Mouse (Mus musculus): ENCODE results near the gene Utp4. TPM values are rescaled to one million over a fixed set of nuclear protein-coding genes. Genes with fewer than 3 reads are reported as not detected.

Gene Utp4
- polyA plus RNA-seq, 1 experiment from 2014 or later: 44.6 TPM

DNA sequence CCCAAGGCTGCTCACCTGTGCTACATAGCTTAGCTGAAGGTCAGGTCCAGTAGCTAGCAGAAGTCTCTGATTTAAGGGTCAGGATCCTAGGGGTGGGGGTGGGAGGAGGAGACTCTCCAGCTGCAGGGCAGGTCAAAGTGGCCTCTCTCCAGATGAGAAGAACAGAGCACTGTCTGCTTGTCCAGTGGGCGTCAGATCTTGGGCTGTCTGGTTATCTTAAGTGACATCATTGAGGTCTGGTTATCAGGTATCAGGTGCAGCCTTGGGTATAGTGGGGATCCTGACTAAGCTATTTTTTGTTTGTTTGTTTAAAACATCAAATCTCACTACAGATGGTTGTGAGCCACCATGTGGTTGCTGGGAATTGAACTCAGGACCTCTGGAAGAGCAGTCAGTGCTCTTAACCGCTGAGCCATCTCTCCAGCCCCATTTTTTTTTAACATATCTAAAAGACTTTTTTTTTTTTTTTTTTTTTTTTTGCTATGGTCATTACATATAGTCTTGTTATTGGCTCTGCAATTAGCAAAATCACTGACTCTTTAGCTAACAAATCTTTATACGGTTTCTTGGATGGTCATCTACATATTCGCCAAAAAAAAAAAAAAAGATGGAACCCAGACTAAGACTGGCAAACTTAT, 40.2 kb downstream of the Utp4 start:
- H3K27me3 ChIP-seq (replicated peaks): peaks cover 11% of the 10 kb centered on the region; the same call in 1 of the 2 replicates
- H3K9me3 ChIP-seq: no peaks in the 10 kb centered on the region
- no peak overlapping the region for H3K9ac ChIP-seq
- H3K4me3 ChIP-seq: no peak overlapping the region
- no peak overlapping the region for H3K27ac ChIP-seq
- WGBS: 89% methylated on average over 4 of the region's 4 CpGs
- peaks cover 28% of the 10 kb centered on the region for H3K4me1 ChIP-seq
- no peaks in the 10 kb centered on the region for H3K36me3 ChIP-seq (replicated peaks)
- H3K4me2 ChIP-seq: no peak overlapping the region
- no peak for ATAC-seq (replicated peaks)

DNA sequence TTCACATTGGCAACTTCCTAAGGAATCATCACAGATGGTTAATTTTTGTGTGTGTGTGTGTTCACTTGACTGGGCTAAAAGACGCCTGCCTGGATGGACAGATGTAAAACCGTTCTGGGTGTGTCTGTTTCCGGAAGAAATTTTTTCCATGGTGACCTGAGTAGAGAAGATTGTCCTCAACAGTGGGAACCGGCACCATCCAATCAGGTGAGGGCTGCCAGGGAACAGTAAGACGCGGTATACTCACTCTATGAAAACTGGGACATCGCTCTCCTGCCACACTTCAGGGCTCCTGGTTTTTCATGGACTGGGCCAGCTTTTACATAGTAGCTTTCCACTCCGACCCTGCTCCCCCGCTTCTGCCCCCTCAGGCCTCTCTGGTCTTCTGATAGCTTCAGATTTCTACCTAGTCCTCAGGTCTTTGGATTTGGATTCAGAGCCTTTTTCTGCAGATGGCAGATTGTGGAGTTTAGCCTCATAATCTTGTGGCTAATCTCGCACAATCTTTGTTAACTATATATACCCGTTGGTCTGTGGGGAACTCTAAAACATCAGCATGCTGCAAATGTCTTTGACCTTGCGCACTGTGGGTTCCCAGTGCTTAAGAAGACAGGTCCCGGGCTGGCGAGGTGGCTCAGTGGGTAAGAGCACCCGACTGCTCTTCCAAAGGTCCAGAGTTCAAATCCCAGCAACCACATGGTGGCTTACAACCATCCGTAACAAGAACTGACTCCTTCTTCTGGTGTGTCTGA, 41.0 kb downstream of the Utp4 start:
- peaks cover 11% of the 10 kb centered on the region; the same call in 1 of the 2 replicates for H3K27me3 ChIP-seq (replicated peaks)
- no peak for ATAC-seq (replicated peaks)
- no peaks in the 10 kb centered on the region for H3K9me3 ChIP-seq
- no peaks in the 10 kb centered on the region for H3K36me3 ChIP-seq (replicated peaks)
- H3K4me2 ChIP-seq: no peak overlapping the region
- WGBS: 78% methylated on average over 16 of the region's 16 CpGs
- no peak overlapping the region for H3K27ac ChIP-seq
- H3K4me1 ChIP-seq: peaks cover 28% of the 10 kb centered on the region
- H3K9ac ChIP-seq: no peak overlapping the region
- H3K4me3 ChIP-seq: no peak overlapping the region

DNA sequence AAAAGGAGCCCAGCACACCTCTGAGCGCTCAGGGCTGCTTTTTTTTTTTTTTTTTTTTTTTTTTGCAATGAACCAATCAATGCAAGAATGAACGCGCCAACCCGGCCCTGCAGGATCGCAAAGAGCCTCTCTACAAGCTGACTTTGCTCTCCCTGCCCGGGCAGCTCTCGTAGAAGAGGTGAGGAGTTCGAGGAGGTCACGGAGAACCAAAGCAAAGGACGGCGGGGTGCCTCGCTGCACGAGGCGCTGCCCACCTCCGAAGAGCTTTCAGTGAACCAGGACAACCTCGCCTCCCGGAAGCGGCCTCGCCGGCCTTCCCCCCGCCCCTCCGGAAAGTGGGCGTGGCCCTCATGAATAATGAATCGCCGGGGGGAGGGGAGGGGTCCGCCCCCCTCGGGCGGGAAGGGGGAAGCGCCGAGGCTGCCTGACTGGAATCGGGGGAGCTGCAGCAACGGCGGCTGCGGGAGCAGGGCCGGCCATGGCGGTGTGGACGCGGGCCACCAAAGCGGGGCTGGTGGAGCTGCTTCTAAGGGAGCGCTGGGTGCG, 42.0 kb downstream of the Utp4 start, which contains the start of gene Sntb2:
Gene Sntb2, plus strand, starts transcription at position 427 of the 546 bp plus-strand sequence.
- Histone ChIP-seq H3K9me3 (no peaks in the 10 kb centered on the region), H3K27me3 (replicated peaks) (peaks cover 11% of the 10 kb centered on the region; the same call in 1 of the 2 replicates), H3K4me3 (peak within 1 kb of the TSS; percentile 68), H3K4me2 (peak within 1 kb of the TSS; percentile 86), H3K36me3 (replicated peaks) (no peaks in the 10 kb centered on the region), H3K9ac (peak within 1 kb of the TSS; percentile 71), H3K27ac (peak within 1 kb of the TSS; percentile 85), H3K4me1 (peaks cover 28% of the 10 kb centered on the region)
- WGBS: under 1% methylated on average over 40 of the region's 41 CpGs
- ATAC-seq (replicated peaks): peak; percentile 92

DNA sequence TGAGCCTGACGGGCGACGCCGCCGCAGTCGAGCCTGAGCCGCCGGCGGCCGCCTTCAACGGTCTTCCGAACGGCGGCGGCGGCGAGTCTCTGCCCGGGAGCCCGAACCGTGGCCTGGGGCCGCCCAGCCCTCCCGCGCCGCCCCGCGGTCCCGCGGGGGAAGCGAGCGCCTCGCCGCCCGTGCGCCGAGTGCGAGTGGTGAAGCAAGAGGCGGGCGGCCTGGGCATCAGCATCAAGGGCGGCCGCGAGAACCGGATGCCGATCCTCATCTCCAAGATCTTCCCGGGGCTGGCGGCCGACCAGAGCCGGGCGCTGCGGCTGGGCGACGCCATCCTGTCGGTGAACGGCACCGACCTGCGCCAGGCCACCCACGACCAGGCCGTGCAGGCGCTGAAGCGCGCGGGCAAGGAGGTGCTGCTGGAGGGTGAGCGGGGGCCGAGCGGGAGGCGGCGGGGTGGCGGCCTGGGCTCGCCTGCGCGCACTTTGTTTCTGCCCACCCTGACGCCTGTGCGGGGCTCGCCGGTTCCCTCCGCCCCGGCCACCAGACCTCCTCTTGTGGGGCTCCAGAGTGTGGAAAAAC, 42.6 kb downstream of the Utp4 start:
- peak overlapping the region; percentile 68 for H3K4me3 ChIP-seq
- peaks cover 11% of the 10 kb centered on the region; the same call in 1 of the 2 replicates for H3K27me3 ChIP-seq (replicated peaks)
- peaks cover 28% of the 10 kb centered on the region for H3K4me1 ChIP-seq
- under 1% methylated on average over 67 of the region's 76 CpGs for WGBS
- peak overlapping the region; percentile 85 for H3K27ac ChIP-seq
- no peaks in the 10 kb centered on the region for H3K9me3 ChIP-seq
- peak overlapping the region; percentile 86 for H3K4me2 ChIP-seq
- no peaks in the 10 kb centered on the region for H3K36me3 ChIP-seq (replicated peaks)
- peak overlapping the region; percentile 71 for H3K9ac ChIP-seq
- ATAC-seq (replicated peaks): peak; percentile 81

DNA sequence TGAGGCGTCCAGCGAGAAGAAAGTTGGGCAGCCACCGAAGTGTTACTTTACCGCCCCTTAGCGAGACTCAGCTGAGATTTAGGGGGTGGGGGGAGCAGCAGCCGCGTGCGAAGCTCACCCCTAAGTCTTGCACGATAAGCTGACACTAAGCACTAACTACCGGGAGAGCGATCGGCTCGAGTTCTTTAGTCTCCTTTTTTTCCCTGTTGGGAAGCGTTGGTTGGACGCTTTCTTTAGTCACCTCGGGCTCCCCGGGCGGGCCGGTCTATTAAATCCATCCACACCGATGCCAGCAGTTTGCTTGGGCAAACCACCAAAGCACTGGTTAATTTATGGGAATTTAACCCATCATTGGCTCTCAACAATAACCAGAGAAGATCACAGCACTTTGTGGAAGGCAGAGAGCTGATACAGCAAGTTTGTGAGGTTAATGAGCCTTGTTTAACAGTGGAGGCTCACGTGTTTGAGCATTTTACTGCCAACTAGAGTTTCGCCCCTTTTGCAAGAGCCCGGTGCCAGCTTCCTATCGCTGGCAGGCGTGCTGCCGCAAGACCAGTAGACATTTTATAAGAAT, 43.1 kb downstream of the Utp4 start:
- peak overlapping the region; percentile 68 for H3K4me3 ChIP-seq
- no peak; the same call in 1 of the 2 replicates for ATAC-seq (replicated peaks)
- H3K4me2 ChIP-seq: peak overlapping the region; percentile 86
- H3K36me3 ChIP-seq (replicated peaks): no peaks in the 10 kb centered on the region
- under 1% methylated on average over 26 of the region's 26 CpGs for WGBS
- peaks cover 28% of the 10 kb centered on the region for H3K4me1 ChIP-seq
- H3K9ac ChIP-seq: peak overlapping the region; percentile 71
- no peaks in the 10 kb centered on the region for H3K9me3 ChIP-seq
- H3K27ac ChIP-seq: peak overlapping the region; percentile 85
- H3K27me3 ChIP-seq (replicated peaks): peaks cover 7% of the 10 kb centered on the region; the same call in 1 of the 2 replicates

DNA sequence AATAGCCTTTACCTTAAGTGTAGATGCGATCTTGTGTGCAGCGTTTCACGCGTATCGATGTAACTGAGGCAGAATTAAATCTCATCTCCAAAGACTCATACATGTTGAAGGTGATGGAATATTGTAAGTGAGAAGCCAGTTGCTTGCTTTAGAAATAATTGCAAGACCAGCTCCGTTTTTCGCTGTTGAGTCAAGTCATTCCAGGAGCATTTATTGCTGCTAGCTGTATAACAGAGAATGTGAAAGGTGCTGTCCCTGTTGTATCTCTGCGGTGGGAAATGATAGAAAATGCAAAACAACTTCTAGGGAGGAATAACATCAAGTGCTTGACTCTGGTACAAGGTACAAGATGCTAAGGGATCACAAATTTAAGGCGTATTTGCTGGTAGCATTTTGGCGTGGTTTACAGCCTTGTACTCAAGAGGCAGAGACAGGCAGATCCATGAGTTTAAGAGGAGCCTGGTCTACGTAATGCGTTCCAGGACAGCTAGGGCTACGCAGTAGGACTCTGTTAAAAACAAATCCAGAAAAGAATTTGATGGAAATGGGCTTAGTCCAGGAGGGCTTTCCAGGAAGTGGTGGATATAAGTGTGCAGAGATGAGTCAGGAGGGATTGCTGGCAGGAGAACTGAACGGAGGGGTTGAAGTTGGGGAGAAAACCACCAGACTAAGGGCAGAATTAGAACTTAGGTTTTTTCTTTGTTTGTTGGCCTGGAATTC, 43.8 kb downstream of the Utp4 start:
- whole genome bisulfite sequencing: 40% methylated on average over 14 of the region's 14 CpGs
- H3K9ac ChIP-seq: peak overlapping the region; percentile 71; the same call in 1 of the 2 replicates
- ATAC-seq (replicated peaks): no peak

DNA sequence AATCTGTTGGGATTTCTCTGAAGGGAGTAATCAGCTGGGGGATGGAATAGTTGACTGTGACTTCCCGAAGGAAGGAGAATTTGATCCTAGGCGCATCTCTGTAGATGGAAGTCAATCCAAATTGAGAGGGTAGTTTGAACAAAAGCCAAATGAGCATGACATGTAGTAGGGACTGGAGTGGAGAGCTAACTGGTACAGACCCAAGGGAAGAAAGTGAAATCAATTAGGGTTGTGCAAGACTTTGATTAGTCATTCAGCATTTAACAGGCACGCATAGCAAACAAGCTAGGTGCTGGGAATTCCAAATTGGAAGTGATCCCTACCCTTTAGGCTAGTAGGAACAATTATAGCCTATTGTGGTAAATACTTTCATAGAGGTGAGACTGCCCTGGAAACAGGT, 48.4 kb downstream of the Utp4 start:
- H3K4me2 ChIP-seq: no peak overlapping the region
- H3K9me3 ChIP-seq: no peaks in the 10 kb centered on the region
- H3K9ac ChIP-seq: no peak overlapping the region
- peaks cover 14% of the 10 kb centered on the region for H3K4me1 ChIP-seq
- no peak for ATAC-seq (replicated peaks)
- H3K27me3 ChIP-seq (replicated peaks): no peaks in the 10 kb centered on the region
- no peak overlapping the region for H3K4me3 ChIP-seq
- H3K36me3 ChIP-seq (replicated peaks): no peaks in the 10 kb centered on the region
- no peak overlapping the region for H3K27ac ChIP-seq
- WGBS: 88% methylated on average over 3 of the region's 3 CpGs

More for the DNA sequence above, 43.8 kb downstream of the Utp4 start:
- Histone ChIP-seq H3K27ac (no peak overlapping the region), H3K4me2 (peak overlapping the region; percentile 86), H3K9me3 (no peaks in the 10 kb centered on the region), H3K27me3 (replicated peaks) (0 out of 2 replicates have a peak, but pooled peaks cover 4% of the 10 kb centered on the region), H3K4me3 (peak overlapping the region; percentile 68), H3K36me3 (replicated peaks) (no peaks in the 10 kb centered on the region), H3K4me1 (peaks cover 27% of the 10 kb centered on the region)

DNA sequence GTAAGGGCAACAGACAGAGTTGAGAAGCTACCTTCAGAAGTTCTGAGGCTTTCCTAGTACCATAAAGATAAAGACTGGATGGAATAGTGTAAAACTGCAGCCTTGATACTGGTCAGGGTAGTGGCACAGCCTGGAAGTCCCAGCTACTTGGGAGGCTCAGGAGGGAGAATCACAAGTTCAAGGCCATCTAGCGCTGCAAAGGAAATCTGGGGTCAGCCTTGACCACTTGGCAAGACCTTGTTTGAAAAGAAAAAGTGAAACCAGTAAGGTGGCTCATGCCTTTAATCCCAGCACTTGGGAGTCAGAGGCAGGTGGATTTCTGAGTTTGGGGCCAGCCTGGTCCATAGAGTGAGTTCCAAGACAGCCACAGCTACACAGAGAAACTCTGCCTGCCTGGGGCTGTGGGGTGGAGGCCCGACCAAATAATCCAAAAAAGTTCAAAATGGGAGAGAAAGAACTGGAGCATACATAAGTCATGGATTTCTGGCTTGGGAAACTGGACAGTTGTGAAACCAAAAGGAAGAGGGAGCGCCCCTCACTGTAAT, 50.5 kb downstream of the Utp4 start:
- no peaks in the 10 kb centered on the region for H3K9me3 ChIP-seq
- WGBS: 87% methylated on average over 3 of the region's 3 CpGs
- no peak for ATAC-seq (replicated peaks)
- H3K9ac ChIP-seq: no peak overlapping the region
- H3K27ac ChIP-seq: no peak overlapping the region
- H3K4me2 ChIP-seq: no peak overlapping the region
- H3K4me3 ChIP-seq: no peak overlapping the region
- no peaks in the 10 kb centered on the region for H3K4me1 ChIP-seq
- H3K36me3 ChIP-seq (replicated peaks): no peaks in the 10 kb centered on the region
- no peaks in the 10 kb centered on the region for H3K27me3 ChIP-seq (replicated peaks)

DNA sequence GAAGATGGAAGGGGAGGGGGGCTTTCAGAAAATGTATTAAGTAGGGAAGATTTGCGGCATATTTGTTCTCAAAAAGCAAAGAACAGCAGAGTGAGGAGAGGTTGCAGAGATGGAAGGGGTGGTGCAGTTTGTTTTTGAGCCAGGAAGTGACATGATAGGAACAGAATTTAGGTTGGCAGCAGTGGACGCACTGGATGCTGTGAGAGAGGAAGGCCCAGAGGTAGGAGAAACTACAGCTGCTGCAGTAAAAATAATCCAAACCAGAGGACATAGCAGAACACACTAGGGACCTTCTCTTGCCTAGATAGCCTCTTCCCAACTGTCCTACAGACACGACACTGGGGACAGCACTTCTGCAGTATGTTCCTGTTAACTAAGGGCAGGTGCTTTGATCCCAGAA, 51.3 kb downstream of the Utp4 start:
- no peak overlapping the region for H3K27ac ChIP-seq
- WGBS: 65% methylated on average over 3 of the region's 3 CpGs

DNA sequence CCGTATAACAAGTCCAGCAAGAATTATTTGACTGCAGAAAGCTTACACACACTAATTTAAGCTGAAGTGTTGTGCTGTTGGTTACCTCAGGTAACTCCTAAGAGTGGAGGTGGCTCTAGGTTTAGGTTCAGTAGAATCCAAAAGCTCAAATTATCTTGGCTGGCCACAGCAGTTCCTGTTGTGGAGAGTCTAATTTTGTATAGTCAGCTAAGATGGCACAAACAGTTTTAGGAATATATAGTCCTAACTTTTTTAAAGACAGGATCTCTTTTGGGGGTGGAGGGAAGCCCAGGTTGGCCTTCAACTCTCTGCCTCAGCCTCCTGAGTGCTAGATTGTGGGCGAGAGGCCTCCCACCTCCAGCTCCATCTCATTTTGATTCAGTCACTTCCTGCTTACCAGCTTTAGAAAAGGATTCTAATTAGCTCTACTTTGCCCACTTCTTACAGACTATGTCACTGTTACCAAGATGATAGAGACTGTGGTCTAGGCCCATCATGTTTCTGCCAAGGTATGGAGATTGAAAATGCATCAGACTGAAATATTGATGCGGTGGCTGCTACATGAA, 55.3 kb downstream of the Utp4 start:
- H3K36me3 ChIP-seq (replicated peaks): no peaks in the 10 kb centered on the region
- no peak overlapping the region for H3K4me3 ChIP-seq
- no peaks in the 10 kb centered on the region for H3K27me3 ChIP-seq (replicated peaks)
- H3K27ac ChIP-seq: no peak overlapping the region
- H3K4me2 ChIP-seq: no peak overlapping the region
- no peaks in the 10 kb centered on the region for H3K9me3 ChIP-seq
- H3K9ac ChIP-seq: no peak overlapping the region
- no peak for ATAC-seq (replicated peaks)
- H3K4me1 ChIP-seq: no peaks in the 10 kb centered on the region
- WGBS: 79% methylated on average over 3 of the region's 3 CpGs

More for the DNA sequence above, 51.3 kb downstream of the Utp4 start:
- Histone ChIP-seq H3K9ac (no peak overlapping the region), H3K4me3 (no peak overlapping the region), H3K27me3 (replicated peaks) (no peaks in the 10 kb centered on the region), H3K9me3 (no peaks in the 10 kb centered on the region), H3K4me1 (no peaks in the 10 kb centered on the region), H3K4me2 (no peak overlapping the region), H3K36me3 (replicated peaks) (no peaks in the 10 kb centered on the region)
- no peak for ATAC-seq (replicated peaks)

DNA sequence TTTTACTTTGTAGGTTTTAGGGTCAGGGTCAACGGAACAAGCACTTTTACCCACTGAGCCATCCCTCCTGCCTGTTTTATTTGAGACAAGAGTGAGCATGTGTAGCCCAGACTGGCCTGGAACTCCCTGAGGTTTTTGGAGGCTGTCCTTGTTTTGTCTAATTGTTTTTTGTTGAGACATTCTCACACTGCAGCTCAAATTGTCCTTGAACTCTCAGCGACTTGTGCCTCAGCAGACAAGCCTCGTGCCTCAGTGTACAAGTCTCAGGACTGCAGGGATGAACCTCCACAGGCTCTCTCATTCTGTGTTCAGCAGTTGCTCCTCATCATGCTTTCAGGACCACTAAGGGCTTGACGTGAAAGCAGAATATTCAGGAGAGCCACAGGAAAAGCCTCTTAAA, 58.3 kb downstream of the Utp4 start:
- ATAC-seq (replicated peaks): no peak
- H3K4me2 ChIP-seq: no peak overlapping the region
- no peaks in the 10 kb centered on the region for H3K36me3 ChIP-seq (replicated peaks)
- H3K4me3 ChIP-seq: no peak overlapping the region
- no peaks in the 10 kb centered on the region for H3K9me3 ChIP-seq
- H3K27me3 ChIP-seq (replicated peaks): no peaks in the 10 kb centered on the region
- no peak overlapping the region for H3K9ac ChIP-seq
- H3K4me1 ChIP-seq: no peaks in the 10 kb centered on the region
- no peak overlapping the region for H3K27ac ChIP-seq
- 61% methylated on average over 4 of the region's 4 CpGs for WGBS

Measured in midbrain, embryonic 15.5 days (tissue).